Mouse (Mus musculus) brain, adult 2 months (tissue): ENCODE results near the gene Stx6.

Source experiments
- DNase-seq: peaks from one replicate; pipeline ENCODE4 v3.0.0; 2011; ENCODE audit warnings: low read depth, low spot score

The Stx6 gene

DNA sequence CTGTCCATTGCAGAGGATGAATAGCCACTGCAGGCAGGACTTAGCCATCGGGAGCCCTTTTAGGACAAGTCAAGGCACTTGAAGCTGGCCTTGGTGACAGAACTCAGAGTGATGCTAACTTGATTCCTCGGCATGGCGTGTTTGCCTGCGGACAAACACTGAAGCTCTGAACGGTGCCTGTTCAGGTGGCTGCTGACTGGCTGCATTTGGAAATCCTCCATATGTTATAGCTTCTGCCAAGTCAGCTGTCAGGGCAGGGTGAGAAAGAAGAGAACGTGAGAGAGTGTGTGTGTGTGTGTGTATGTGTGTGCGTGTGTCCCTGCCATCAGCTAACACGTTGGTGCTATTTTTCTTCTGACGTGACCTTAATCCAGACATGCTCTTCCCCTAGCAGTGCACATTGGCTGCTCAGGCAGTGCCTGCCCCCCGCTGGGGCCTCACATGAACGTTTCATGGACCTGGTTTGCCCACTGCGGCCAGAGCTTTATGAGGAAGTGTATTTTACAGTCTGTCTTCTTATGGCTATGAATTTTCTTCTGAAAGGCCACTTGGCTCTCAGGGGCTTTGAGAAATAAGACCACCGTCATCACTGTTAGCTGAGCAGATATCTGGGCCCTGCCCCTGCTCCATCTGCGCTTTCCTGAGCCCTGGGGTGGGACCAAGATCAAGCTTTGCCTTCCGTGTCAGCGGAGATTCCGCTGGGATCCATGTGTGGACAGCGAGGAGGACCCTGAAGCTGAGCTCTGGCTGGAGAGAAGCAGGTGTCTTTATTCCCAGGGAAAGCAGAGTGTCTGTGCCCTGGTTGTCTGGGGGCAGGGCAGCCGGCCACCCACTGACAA lies 47.5 kb downstream of the Stx6 start:
- DNase-seq, result peak; percentile 73

DNA sequence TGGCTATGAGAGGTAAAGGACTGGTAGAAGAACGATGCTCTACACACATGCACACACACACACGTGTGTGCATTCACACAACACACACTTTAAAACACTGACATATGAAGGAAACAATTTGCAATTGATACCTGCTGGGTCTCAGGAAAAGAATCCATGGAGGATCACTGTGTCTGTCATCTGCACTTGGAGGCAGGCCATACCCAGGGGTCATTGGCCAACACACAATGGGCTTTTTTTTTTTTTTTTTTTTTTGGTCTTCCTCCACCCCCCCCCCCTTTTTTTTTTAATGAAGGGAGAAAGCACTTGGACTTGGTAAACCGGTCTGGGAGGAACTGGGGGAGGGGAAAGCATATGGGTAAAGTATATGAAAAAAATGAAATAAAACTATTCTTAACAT lies 49.3 kb downstream of the Stx6 start:
- no peak for DNase-seq

DNA sequence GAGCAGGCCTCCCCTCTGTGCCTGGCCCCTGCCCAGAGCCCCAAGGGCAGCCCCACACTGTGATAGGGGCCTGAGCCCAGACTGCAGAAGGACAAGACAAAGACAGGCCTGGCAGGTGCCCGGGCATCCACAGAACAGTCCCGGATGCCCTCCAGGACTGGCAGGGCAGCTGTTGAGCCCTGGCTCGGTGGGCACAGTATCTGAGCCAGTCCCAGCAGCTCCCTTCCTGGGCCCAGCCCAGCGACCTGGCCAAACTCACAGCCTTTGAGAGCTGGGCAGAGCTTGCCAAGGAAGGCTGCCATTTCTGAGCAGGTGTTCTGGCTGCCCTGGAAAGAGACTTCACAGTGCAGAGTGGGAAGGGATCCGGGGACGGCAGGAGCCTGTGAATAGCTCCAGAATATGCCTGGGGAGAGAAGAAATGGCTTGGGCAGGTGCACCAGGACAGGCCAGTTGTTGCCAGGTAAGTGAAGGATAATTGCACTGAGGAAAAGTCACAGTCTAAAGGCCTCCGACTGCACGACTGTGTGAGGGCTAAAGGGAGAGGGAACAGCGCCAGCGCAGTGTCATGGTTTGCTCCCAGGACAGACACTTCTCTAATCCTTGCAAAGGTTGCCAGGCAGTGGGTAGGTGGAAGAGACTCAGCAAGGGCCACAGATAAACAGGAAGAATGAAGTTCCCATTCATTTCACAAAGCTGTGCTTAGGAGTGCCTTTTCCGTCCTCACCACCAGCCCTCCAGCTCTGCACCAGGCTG lies 51.7 kb downstream of the Stx6 start:
- peak; percentile 86 for DNase-seq

DNA sequence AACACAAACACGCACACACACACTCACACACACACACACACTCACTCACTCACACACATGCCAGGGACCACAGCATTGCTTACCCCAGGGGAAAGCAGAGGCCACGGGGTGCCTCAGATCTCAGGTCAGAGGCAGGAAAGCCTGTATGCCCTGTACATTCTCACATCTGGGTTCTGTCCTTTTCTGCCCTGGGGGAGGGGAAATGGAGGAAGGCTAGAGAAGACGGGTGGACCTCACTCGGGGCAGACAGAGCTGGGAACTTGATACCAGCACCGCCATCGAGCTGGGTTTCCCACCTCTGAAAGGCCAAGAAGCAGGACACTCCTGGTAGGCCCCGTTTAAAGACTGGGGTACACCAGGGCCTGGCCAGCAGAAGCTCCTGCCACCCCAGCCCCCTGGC lies 52.5 kb downstream of the Stx6 start:
- DNase-seq, result no peak

DNA sequence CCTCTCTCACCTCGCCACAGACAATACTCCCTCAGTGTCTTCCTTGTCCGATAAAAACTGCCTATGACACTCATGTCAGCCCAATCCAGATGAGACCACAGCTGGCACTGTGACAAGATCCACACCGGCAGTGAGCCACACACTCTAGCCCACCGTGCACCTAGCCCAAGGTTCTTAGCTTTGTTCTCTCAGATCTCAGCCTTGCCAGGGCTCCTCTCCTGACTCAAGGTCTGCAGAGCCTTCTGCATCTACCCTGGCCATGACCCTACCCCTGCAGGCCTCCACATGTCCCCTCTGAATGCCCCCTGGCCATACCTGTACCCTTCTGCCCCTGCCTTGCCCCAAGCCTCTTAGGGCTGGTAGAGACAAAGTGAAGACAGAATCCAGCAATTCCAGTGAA lies 53.6 kb downstream of the Stx6 start:
- no peak for DNase-seq

DNA sequence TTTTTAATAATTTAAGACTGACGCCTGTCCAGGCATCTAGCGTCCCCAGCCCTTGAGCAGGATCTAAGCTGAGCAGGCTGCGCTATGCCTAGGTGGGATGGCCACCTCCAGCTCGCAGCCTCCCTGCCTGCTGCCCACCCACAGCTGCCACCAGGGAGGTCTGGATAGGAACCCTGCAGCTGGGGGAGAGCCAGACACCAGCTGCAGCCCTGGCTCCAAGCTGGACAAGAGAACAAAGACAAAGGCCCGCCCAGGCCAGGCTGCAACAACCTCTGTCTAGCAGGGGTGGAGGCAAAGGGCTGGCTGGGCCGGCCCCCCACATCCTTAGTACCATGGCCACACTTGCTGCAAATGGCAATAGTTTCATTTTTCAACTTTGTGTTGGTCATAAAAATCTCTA lies 54.0 kb downstream of the Stx6 start:
- peak; percentile 77 for DNase-seq

DNA sequence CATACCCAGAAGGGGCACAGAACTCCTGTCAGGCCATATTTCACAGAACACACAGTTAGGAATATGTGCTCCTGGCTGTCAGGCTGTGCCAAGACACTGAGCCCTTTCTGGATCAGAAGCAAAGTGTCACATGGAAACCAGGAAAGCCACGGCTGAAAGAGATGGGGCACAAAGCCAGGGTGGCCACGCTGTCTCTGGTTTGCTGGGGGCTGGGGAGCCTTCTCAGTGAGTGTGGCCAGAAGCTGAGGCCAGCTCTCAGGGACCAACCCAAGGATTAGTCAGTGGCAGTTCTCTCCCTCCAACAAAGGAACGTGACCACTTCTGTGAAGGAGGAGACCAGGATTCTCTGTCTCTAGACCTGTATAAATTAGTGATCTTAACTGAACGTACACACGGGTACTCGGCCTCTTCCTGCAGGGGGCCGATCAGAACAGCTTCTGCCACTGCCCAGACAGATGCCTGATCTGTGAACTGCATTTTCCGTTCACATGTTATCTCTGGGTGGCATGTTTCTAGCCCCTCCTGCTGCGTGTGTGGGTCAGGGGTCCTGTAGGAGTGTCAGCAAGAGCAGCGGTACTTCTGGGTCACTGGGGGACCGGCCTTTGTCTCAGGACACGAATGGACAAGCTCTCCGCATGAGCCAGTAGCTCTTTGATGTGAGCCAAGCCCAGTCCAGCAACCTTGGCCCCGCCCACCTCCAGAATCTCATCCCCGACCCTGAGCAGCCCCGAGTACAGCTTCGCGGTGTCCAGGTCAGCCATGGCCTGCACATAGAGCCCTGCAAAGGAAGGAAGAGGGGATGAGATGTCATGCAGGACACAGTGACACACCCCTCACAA lies 54.6 kb downstream of the Stx6 start:
- peak; percentile 74 for DNase-seq

DNA sequence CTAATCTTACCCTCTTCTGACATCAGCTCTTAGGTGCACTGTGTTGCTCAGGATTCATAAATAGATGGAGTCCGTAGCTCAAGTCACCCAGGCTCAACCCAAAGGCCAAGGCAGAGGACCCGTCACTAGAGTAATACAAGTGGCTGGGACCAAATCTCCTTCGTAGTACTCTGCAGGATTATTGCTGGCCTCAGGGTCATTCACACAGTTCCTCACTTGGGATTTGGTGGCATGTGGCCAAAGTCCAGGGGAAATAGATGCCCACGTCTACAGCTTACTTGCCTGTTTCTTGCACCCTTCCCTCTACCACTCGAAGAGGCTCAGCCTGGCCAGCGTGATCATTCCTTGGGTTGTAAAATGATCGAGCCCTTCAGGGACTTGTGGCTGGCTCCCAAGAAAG lies 55.4 kb downstream of the Stx6 start:
- DNase-seq, result no peak

DNA sequence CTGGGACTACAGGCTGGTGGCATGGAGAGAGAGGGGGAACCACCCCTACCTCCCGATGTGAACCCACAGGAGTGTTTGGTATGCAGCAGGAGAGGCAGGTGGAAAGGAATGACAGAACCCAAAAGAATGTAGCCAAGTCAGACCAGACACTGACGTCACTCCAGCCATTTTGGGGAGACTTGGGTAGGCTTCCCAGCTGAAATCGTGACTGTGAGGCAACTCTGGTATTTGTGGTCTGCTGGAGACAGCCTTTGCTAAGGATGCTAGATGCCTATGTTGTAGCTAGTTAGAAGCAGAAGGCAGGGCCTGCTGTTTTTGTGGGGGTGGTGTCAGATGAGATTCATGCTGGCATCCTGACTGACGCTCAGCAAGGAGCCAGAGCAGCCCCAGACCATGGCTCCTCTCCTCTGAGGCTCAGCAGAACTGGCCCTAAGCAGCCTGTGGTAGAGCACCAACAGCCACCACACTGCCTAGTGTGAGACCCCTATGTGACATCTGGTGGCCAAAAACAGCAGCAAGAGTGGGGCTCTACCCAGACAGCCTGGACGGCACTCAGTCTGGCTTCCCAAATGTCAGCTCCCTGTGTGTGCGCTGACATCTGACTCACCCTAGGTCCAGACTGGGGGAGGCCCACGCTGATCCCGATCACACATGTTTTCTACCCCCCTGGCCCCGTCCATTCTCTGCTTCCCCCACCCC lies 56.7 kb downstream of the Stx6 start:
- peak; percentile 93 for DNase-seq

DNA sequence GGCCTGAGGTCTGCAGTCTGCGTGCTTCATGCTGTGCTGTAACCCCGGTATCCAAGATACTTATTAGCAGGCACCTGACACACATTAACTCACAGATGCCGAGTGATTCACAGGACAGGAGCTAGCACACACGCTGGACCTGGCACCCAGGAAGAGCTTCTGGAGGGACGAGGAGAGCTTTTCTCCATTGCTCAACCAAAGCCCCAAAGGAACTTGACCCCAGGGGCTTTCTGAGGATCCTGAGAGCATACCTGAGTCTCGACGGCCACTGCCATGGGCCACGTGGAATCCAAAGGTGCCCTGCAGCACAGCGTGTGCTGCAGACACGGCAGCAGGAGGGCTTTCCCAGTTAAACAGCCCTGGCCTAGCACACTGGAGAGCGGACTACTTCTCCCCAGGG lies 57.8 kb downstream of the Stx6 start:
- no peak for DNase-seq

DNA sequence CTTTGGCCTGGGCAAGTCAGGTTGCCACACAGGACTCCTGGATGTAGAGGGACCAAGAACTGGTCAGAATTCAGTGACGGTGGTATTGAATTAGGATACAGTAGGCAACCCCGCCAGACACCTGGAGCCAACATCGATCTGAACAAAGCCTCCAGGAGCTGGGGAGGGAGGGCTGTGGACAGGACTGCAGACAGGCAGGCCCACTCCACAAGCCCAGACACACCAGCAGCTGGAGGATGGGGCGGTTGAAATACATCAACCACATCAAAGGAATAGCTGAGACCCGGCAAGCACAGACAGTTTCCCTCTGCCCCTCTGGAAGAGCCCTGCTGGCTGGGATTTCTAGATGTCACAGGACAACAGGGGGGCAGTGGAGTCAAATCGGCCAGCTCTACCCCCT lies 58.3 kb downstream of the Stx6 start:
- no peak for DNase-seq

DNA sequence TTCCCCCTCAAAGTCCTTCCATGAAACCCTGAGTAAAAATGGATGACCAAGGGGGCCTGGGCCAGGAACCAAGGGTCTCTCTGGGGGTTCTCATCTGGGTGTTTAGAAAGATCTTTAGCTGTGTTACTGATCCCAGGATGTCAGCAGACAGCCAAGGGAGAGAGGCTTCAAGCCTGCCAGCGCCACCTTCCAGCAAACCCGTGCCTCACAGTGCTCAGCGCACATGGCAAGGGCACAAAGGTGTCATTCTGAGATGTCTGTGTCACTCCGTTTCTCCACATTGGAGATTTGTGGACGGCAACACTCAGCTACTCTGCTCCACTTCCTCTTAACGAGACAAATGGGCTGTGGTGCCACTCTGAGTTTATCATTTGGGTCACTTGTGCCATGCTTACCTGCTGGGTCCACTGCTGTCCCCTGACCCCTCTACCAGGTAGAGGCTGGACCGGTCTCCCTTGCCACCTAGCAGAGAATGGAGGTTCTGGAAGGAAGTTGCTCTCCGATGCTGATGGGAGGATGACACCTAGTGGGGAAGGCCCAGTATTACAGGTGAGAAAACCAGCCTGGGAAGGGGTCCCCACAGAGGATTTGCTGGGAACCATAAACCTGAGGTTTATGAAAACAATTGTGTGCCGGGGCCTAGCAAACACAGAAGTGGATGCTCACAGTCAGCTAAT lies 59.5 kb downstream of the Stx6 start:
- DNase-seq, result peak; percentile 81

DNA sequence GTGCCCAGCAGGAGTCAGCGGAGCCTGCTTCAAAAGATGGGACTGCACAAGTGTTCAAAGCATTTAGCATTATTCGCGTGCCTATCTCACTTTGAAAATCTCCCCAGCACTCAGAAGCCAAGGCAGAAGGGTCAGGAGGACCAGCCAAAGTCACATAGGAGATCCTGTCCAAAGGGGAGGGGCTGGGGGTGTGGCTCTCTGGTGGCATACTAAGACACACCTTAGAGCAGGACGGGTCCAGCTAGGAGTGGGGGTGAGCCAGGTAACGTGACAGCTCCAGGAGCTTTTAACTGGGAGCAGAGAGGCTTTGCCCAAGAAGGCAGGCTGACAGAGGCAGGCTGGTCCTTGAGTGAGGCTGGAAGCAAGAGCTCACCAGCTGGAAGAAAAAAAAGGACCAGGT lies 60.4 kb downstream of the Stx6 start:
- DNase-seq, result no peak

DNA sequence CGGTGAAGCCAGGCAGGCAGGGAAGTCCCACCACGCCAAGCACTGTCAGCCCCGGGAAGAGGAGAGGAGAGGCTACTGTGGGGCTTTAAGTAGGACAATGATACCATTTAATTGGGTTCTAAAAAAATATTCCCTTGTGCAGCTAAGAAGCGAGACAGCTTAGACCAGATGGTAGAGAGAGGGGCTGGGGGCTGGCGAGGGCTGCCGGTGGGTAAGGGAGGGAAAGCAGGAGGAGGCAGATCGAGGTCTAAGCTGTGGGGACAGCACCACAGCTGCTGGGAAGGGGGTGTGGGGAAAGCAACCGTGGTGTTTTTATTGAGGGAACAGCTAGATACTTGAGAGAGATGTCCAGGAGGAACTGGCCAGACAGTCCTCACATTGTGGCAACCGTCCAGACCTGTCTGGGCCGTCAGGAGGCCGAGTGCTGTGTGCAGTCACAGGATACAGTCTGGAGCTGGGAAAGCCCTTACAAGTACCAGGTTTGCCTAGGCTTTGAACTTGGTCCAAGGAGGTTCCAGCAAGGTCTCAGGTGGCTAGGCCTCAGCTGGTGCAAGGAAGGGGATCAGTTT lies 63.7 kb downstream of the Stx6 start:
- peak; percentile 69 for DNase-seq

DNA sequence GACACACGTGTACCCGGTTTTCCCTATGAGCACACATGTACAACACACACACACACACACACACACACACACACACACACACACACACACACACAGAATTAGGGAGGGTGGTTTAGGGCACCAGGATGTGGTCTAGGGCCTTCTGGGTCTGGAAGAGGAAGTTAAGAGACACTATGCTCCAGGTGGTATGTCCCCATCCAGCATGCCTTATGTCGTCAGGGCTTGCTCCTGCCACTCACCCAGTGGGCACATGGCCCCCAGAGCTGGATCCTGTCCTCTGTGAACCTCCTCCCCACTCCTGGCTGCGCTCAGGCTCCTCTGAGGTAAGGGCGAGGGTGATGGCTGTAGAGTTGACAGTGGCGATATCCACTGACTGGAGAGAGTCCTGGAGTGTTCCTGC lies 64.5 kb downstream of the Stx6 start:
- no peak for DNase-seq

DNA sequence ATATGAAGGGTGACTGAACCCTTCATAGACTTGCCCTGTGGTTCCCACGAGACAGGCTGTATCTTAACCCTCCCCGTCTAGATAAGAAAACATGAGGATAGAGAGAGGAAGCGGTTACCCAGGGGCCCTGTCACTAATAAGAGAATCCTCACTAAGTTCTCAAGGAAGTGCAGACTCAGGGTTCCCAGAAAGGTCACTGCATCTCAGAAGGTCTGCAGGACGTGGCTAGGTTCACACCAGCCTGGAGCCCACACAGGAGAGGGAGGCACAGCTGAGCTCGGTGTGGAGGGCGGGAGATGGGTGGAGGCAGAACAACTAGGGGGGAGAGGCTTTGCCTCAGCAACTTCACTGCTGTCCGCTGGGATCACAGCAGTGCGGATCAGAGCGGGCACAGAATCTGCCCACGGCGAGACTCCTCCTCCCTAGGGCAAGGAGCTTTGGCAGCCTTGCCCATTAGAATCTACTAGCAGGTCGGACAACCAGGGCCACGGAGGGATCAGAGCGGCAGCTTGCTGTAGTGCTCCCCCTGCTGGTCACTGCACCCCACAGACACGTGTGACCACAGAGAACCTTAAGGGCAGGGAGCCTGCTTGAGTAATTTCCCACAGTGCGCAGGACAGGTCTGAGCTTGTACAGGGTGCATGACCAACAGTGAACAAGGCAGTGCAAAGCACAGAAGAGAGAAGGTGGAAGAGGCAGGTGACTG lies 65.5 kb downstream of the Stx6 start:
- peak; percentile 96 for DNase-seq

DNA sequence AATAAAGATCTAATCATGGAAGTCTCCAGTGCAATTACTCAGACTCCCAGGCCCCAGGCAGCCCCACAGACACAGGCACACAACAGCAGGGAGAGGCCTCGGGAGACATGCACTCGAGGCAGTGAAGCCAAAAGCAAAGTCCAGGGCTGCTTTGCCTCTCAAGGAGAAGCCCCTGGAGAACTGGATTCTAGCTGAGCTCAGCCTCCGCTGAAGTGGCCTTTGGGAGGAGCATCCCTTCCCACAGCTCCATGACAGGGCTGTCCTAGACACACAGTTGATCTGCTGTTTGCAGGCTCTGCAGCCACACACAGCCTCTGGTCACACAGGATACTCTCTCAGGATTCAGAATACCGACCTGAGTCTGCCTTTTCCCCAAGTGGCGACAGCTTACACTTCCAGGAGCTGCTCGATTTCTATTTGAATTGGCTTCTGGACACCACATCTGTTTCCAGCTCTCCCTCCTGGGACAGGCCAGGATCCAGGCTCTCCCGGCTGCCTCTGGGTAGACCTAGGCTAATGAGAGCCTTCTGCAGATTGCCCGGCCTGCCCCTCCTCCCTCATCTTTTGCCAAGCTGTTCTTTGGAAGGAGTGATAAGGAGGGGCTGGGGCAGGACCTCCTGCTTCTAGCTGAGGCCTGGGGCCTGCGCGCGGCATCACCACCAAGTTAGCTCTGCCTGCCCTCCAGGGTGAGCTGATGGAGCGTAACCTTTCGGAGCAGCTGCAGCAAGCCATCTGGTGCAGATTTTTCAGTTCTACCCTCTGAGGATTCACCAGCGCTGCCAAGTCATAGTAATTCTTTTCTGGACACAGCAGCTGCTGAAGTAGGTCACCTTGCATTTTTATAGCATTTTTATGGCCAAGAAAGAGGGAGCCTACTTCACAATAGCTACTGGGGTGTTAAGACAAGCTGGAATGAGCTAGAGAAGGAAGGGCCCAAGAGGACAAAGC lies 71.2 kb downstream of the Stx6 start:
- peak; percentile 93 for DNase-seq

DNA sequence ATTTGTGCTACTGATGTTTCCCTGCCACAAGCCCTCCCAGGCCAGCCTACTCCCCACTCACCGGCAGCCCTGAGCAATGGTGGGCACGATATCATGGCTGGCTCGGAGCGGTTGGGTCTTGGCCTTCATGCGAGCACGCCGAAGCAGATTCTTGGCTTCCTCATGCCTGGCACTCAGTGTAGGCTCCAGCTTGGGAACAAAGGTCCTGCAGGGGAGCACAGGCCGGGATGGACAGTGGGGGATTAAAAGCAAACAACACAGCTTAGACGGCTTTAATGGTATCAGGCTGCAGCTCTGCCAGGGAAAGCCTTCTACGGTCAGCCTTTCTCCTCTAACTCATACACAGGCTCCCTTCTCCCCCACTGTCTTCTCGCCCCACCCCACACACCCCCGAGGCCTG lies 73.9 kb downstream of the Stx6 start:
- no peak for DNase-seq

DNA sequence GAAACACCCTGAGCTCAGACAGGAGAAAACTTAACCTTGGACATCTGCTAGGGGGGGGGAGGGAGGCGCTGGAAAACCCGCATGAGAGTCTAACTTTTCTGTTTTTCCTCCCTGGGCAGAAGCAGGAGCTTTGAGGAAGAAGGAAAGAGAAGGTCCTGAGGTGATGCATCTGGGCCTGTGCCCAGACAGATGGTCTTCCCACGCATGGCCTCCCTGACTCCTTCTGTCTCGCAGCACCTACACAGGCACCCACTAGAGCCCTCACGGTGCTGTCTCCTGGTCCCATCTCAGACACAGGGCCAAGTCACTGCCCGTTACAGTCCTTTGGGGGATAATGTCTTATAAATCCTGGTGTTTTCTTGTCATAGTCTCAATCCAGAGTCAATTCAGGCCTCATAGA lies 74.3 kb downstream of the Stx6 start:
- peak; percentile 86 for DNase-seq
